Mouse (Mus musculus) MEL (cell line): ENCODE measurements around the gene Adamtsl3. TPM values are rescaled to one million over a fixed set of nuclear protein-coding genes. Genes with fewer than 3 reads are reported as not detected.

Experiments used
- DNase-seq: peaks from one replicate; pipeline ENCODE4 v3.0.0; 2011; ENCODE audit warnings: low read depth, low spot score
- H3K27ac ChIP-seq: 2 replicates; pipeline ENCODE4 v1.5.1; 2012; ENCODE audit warnings: low read depth, mild to moderate bottlenecking, control low read depth, low read length, moderate library complexity; ENCODE audit not compliant: control insufficient read depth
- H3K27me3 ChIP-seq, 2 experiments: fragments of 150-350 bp in 1 of 2; sonication (generic) in 1 of 2; 2 replicates each; pipeline ENCODE4 v1.6.1; 2012; ENCODE audit warnings: low read length in 2 of 2, mild to moderate bottlenecking in 2 of 2, improper control_type of control experiment in 1 of 2, moderate library complexity in 1 of 2; ENCODE audit not compliant: insufficient read depth in 2 of 2, control insufficient read depth in 1 of 2
- H3K36me3 ChIP-seq, 2 experiments: 2 replicates each; pipeline ENCODE4 v1.6.1; 2012 to 2014; ENCODE audit warnings: low read length in 2 of 2, improper control_type of control experiment in 1 of 2, inconsistent platforms in 1 of 2, mild to moderate bottlenecking in 1 of 2; ENCODE audit not compliant: insufficient read depth in 2 of 2, control insufficient read depth in 1 of 2
- H3K4me1 ChIP-seq, 2 experiments: fragments of 150-350 bp in 1 of 2; sonication (generic) in 1 of 2; 2 replicates each; pipeline ENCODE4 v1.6.1; 2012; ENCODE audit warnings: low read length in 2 of 2, improper control_type of control experiment in 1 of 2, mild to moderate bottlenecking in 1 of 2; ENCODE audit not compliant: insufficient read depth in 2 of 2, control insufficient read depth in 1 of 2
- H3K4me3 ChIP-seq, 2 experiments: fragments of 150-350 bp in 1 of 2; sonication (generic) in 1 of 2; 2 replicates each; pipeline ENCODE4 v1.5.1; 2012; ENCODE audit warnings: low read depth in 2 of 2, low read length in 2 of 2, mild to moderate bottlenecking in 2 of 2, moderate library complexity in 2 of 2, control low read depth in 1 of 2, improper control_type of control experiment in 1 of 2; ENCODE audit not compliant: control insufficient read depth in 1 of 2, insufficient read depth in 1 of 2
- H3K79me2 ChIP-seq: 2 replicates; pipeline ENCODE4 v1.6.1; 2012; ENCODE audit warnings: mild to moderate bottlenecking, low read length, moderate library complexity; ENCODE audit not compliant: control insufficient read depth, poor library complexity, insufficient read depth
- H3K9ac ChIP-seq: 2 replicates; pipeline ENCODE4 v1.6.1; 2012; ENCODE audit warnings: low read depth, mild to moderate bottlenecking, control low read depth, low read length, moderate library complexity; ENCODE audit not compliant: control insufficient read depth, poor library complexity, severe bottlenecking
- H3K9me3 ChIP-seq: fragments of 150-350 bp; sonication (generic); replicated peaks from 2 replicates; pipeline ENCODE4 v1.6.1; 2012; ENCODE audit warnings: mild to moderate bottlenecking, low read length, improper control_type of control experiment, moderate library complexity; ENCODE audit not compliant: insufficient read depth
- BHLHE40 ChIP-seq: IDR thresholded peaks from 2 replicates; pipeline ENCODE4 v1.6.1; 2012; ENCODE audit warnings: low read depth, mild to moderate bottlenecking, inconsistent platforms, low read length, improper control_type of control experiment, borderline replicate concordance
- CHD2 ChIP-seq: IDR thresholded peaks from 2 replicates; pipeline ENCODE4 v1.6.1; 2011; ENCODE audit warnings: low read length, improper control_type of control experiment
- CTCF ChIP-seq, 3 experiments: IDR thresholded peaks in 2 of 3; conservative IDR thresholded peaks in 1 of 3; 2 replicates each; pipeline ENCODE4 v1.5.1; 2011 to 2012; ENCODE audit warnings: low read length in 3 of 3, low read depth in 2 of 3, mild to moderate bottlenecking in 2 of 3, improper control_type of control experiment in 1 of 3, inconsistent platforms in 1 of 3, mixed read lengths in 1 of 3, moderate library complexity in 1 of 3; ENCODE audit not compliant: control insufficient read depth in 1 of 3, insufficient read depth in 1 of 3, poor library complexity in 1 of 3, severe bottlenecking in 1 of 3
- ELF1 ChIP-seq: IDR thresholded peaks from 2 replicates; pipeline ENCODE4 v1.6.1; 2014; ENCODE audit warnings: low read depth, mild to moderate bottlenecking, inconsistent platforms, low read length, improper control_type of control experiment, moderate library complexity
- GATA1 ChIP-seq: IDR thresholded peaks from 2 replicates; pipeline ENCODE4 v1.6.1; 2011; ENCODE audit warnings: low read depth, low read length, improper control_type of control experiment
- HCFC1 ChIP-seq: IDR thresholded peaks from 2 replicates; pipeline ENCODE4 v1.6.1; 2012; ENCODE audit warnings: low read depth, mild to moderate bottlenecking, inconsistent platforms, low read length, improper control_type of control experiment, moderate library complexity
- KAT2A ChIP-seq: conservative IDR thresholded peaks from 2 replicates; pipeline ENCODE4 v1.6.1; 2012; ENCODE audit warnings: low read depth, low read length, improper control_type of control experiment, inconsistent platforms
- MAX ChIP-seq: IDR thresholded peaks from 2 replicates; pipeline ENCODE4 v1.6.1; 2011; ENCODE audit warnings: low read length, improper control_type of control experiment
- MYB ChIP-seq: IDR thresholded peaks from 2 replicates; pipeline ENCODE4 v1.6.1; 2011; ENCODE audit warnings: mild to moderate bottlenecking, low read depth, low read length, improper control_type of control experiment
- NELFE ChIP-seq: IDR thresholded peaks from 2 replicates; pipeline ENCODE4 v1.6.1; 2011; ENCODE audit warnings: low read depth, low read length, improper control_type of control experiment
- NRF1 ChIP-seq: IDR thresholded peaks from 2 replicates; pipeline ENCODE4 v1.6.1; 2014; ENCODE audit warnings: low read depth, mild to moderate bottlenecking, inconsistent platforms, low read length, improper control_type of control experiment, moderate library complexity; ENCODE audit not compliant: poor library complexity, insufficient read depth, severe bottlenecking
- POLR2A ChIP-seq, 2 experiments: IDR thresholded peaks; 2 replicates each; pipeline ENCODE4 v1.6.1; 2011 to 2012; ENCODE audit warnings: low read length in 2 of 2, mild to moderate bottlenecking in 2 of 2, control low read depth in 1 of 2, improper control_type of control experiment in 1 of 2, low read depth in 1 of 2, moderate library complexity in 1 of 2; ENCODE audit not compliant: control insufficient read depth in 1 of 2, insufficient read depth in 1 of 2, poor library complexity in 1 of 2
- POLR2AphosphoS2 ChIP-seq: IDR thresholded peaks from 2 replicates; pipeline ENCODE4 v1.6.1; 2011; ENCODE audit warnings: low read length, improper control_type of control experiment
- POLR2AphosphoS5 ChIP-seq: IDR thresholded peaks from 2 replicates; pipeline ENCODE4 v1.6.1; 2012; ENCODE audit warnings: low read depth, borderline replicate concordance, mild to moderate bottlenecking, inconsistent platforms, low read length, moderate library complexity, mixed read lengths
- SMC3 ChIP-seq: IDR thresholded peaks from 2 replicates; pipeline ENCODE4 v1.6.1; 2011; ENCODE audit warnings: low read depth, low read length, improper control_type of control experiment
- TAL1 ChIP-seq: IDR thresholded peaks from 2 replicates; pipeline ENCODE4 v1.6.1; 2012; ENCODE audit warnings: mild to moderate bottlenecking, inconsistent platforms, low read length, moderate library complexity, mixed read lengths
- UBTF ChIP-seq: IDR thresholded peaks from 2 replicates; pipeline ENCODE4 v1.6.1; 2012; ENCODE audit warnings: low read depth, mild to moderate bottlenecking, inconsistent platforms, low read length, improper control_type of control experiment, moderate library complexity, borderline replicate concordance; ENCODE audit not compliant: insufficient read depth
- USF2 ChIP-seq, 2 experiments: IDR thresholded peaks; 2 replicates each; pipeline ENCODE4 v1.6.1; 2011 to 2012; ENCODE audit warnings: improper control_type of control experiment in 2 of 2, low read length in 2 of 2, borderline replicate concordance in 1 of 2, inconsistent platforms in 1 of 2, low read depth in 1 of 2, mild to moderate bottlenecking in 1 of 2; ENCODE audit not compliant: insufficient read depth in 1 of 2
- ZNF384 ChIP-seq: IDR thresholded peaks from 2 replicates; pipeline ENCODE4 v1.6.1; 2012; ENCODE audit warnings: low read depth, mild to moderate bottlenecking, inconsistent platforms, low read length, improper control_type of control experiment
- polyA plus RNA-seq, 2 experiments: library from polyadenylated mRNA; stranded (reverse) in 1 of 2; unstranded in 1 of 2; fragments of >175 nt in 1 of 2; fragments of >200 nt in 1 of 2; gene quantifications; 2 replicates each; pipeline versions ENCODE4 v1.2.1 to v1.2.4; 2012; ENCODE audit warnings: low replicate concordance in 2 of 2, low read depth in 1 of 2; ENCODE audit not compliant: insufficient read length in 2 of 2, insufficient read depth in 1 of 2, missing spikeins in 1 of 2
- total RNA-seq: library from RNA; depleted of rRNA; stranded (reverse); fragments of 300-350 nt; gene quantifications from 2 replicates; pipeline ENCODE4 v1.2.3, GENCODE M21; 2012

Adamtsl3 gene
- total and polyA plus RNA-seq, 3 experiments, result not detected

DNA sequence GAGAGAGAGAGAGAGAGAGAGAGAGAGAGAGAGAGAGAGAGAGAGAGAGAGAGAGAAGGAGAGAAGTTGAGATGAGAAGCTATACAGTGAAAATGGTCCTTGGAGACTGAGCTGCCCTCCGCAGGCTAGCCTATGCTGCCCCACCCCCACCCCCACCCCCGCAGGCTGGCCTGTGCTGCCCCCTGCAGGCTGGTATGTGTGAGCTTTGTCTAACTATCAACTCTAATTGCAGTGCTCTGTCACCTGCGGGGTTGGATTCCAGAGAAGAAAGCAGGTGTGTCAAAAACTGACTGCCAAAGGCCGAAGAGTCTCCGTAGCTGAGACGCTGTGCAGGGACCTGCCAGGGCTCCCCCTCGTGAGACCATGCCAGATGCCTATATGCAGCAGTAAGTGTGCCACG lies 231.2 kb downstream of the Adamtsl3 start:
- TF ChIP-seq MAX (no peak), HCFC1 (no peak), NELFE (no peak), CTCF (IDR thresholded peaks at IDR 0.05 in 2 of 3, conservative IDR thresholded peaks at IDR 0.05 in 1 of 3; ENCODE audit: control insufficient read depth in 1 of 3, insufficient read depth in 1 of 3, low read depth in 2 of 3, low read length in 3 of 3, poor library complexity in 1 of 3, severe bottlenecking in 1 of 3) (0 out of 6 replicates have a peak, but pooled peaks of 1 of the 3 experiments have one; percentile 14)

DNA sequence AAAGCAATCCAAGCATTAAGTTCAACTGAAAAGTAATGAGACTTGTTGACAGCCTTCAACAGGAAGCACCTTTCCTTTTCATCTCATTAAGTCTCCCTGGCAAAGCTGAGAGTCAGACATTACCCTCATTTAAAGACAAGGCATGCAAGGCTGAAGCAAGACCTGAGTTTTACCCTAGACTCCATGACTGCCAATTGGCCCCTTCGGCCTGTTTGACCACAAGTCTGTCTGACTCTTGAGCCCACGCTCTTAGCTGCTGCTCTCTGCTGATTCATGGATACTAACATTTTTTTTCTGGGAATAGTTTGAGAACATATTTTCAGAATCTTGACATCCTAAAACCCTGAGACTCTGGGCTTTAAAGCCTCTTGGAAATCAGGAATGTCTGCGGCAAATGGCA lies 232.3 kb downstream of the Adamtsl3 start:
- Histone ChIP-seq H3K9me3 (no peaks in the 10 kb centered on the region), H3K27me3 (no peaks in the 10 kb centered on the region), H3K4me3 (no peak overlapping the region), H3K79me2 (no peaks in the 10 kb centered on the region), H3K9ac (no peak overlapping the region), H3K4me1 (no peaks in the 10 kb centered on the region), H3K27ac (no peak overlapping the region), H3K36me3 (no peaks in the 10 kb centered on the region)
- DNase-seq, result no peak
- no peak for TF ChIP-seq POLR2A (IDR thresholded peaks at IDR 0.05; ENCODE audit: control insufficient read depth in 1 of 2, insufficient read depth in 1 of 2, low read depth in 1 of 2, low read length in 2 of 2, poor library complexity in 1 of 2)
- TF ChIP-seq NRF1, result no peak
- no peak for TF ChIP-seq USF2 (IDR thresholded peaks at IDR 0.05; ENCODE audit: borderline replicate concordance in 1 of 2, insufficient read depth in 1 of 2, low read depth in 1 of 2, low read length in 2 of 2)
- TF ChIP-seq KAT2A, result no peak
- TF ChIP-seq CHD2, result no peak
- no peak for TF ChIP-seq ZNF384
- TF ChIP-seq POLR2AphosphoS2, result no peak
- no peak for TF ChIP-seq TAL1
- no peak for TF ChIP-seq CTCF (IDR thresholded peaks at IDR 0.05 in 2 of 3, conservative IDR thresholded peaks at IDR 0.05 in 1 of 3; ENCODE audit: control insufficient read depth in 1 of 3, insufficient read depth in 1 of 3, low read depth in 2 of 3, low read length in 3 of 3, poor library complexity in 1 of 3, severe bottlenecking in 1 of 3)
- TF ChIP-seq BHLHE40, result no peak
- TF ChIP-seq SMC3, result no peak
- TF ChIP-seq UBTF, result no peak
- TF ChIP-seq POLR2AphosphoS5, result no peak
- no peak for TF ChIP-seq NELFE
- no peak for TF ChIP-seq ELF1
- no peak for TF ChIP-seq GATA1
- TF ChIP-seq MYB, result no peak

More for the DNA sequence above, 231.2 kb downstream of the Adamtsl3 start:
- Histone ChIP-seq H3K4me1 (no peaks in the 10 kb centered on the region), H3K36me3 (no peaks in the 10 kb centered on the region), H3K79me2 (no peaks in the 10 kb centered on the region), H3K4me3 (no peak overlapping the region), H3K9ac (no peak overlapping the region), H3K9me3 (no peaks in the 10 kb centered on the region), H3K27me3 (no peaks in the 10 kb centered on the region), H3K27ac (no peak overlapping the region)
- DNase-seq, result no peak
